Mouse (Mus musculus): ENCODE measurements around the gene Cmss1. TPM values are rescaled to one million over a fixed set of nuclear protein-coding genes. Genes with fewer than 3 reads are reported as not detected.

The Cmss1 gene
- polyA plus RNA-seq, 1 experiment from 2014 or later = 58.1 TPM

DNA sequence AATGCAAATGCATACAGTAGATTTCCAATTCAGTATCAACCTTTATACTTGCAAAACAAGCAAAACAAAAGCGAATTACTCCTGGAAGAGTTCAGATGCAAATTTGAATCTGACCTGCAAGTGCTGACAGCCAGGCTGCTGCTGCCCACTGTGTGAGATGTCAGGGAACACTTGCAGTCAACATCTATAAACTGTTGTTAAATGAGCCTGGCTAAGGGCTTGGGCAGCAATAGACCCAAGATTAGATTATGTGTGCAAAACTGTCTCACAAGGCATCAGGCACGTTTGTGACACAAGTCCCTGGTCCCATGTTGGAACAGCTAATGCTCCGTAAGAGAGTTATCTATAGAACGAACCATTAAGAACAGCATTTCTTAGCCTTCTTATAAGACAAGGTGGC lies 314.4 kb downstream of the Cmss1 start:
- Histone ChIP-seq H3K27ac (no peak overlapping the region), H3K4me3 (replicated peaks) (no peak overlapping the region), H3K27me3 (no peaks in the 10 kb centered on the region), H3K4me1 (replicated peaks) (no peaks in the 10 kb centered on the region), H3K9me3 (no peaks in the 10 kb centered on the region), H3K9ac (replicated peaks) (no peak overlapping the region), H3K36me3 (no peaks in the 10 kb centered on the region), H3K4me2 (no peak overlapping the region)
- no peak for ATAC-seq (ENCODE audit: insufficient number of reproducible peaks, insufficient read depth, low FRiP score, low TSS enrichment, low read depth)
- WGBS = 68% methylated on average over 4 of the region's 4 CpGs

- H3K27ac ChIP-seq = no peak overlapping the region
- no peak overlapping the region for H3K4me2 ChIP-seq
- no peak overlapping the region for H3K9ac ChIP-seq (replicated peaks)
- H3K4me3 ChIP-seq (replicated peaks) = no peak overlapping the region
- H3K4me1 ChIP-seq (replicated peaks) = no peaks in the 10 kb centered on the region
- ATAC-seq (ENCODE audit: insufficient number of reproducible peaks, insufficient read depth, low FRiP score, low TSS enrichment, low read depth) = no peak
- WGBS = 92% methylated on average over 5 of the region's 5 CpGs
- no peaks in the 10 kb centered on the region for H3K27me3 ChIP-seq
- no peaks in the 10 kb centered on the region for H3K9me3 ChIP-seq
- H3K36me3 ChIP-seq = no peaks in the 10 kb centered on the region
These were observed 315.0 kb downstream of the Cmss1 start for GRCm38 (mm10) chr16:57291696-57292095.

GRCm38 (mm10) chr16:57281417-57281816 lies 325.2 kb downstream of the Cmss1 start:
- 76% methylated on average over 8 of the region's 8 CpGs for WGBS
- no peak for ATAC-seq (ENCODE audit: insufficient number of reproducible peaks, insufficient read depth, low FRiP score, low TSS enrichment, low read depth)
- Histone ChIP-seq H3K9me3 (0 out of 2 replicates have a peak, but pooled peaks cover 5% of the 10 kb centered on the region), H3K27me3 (no peaks in the 10 kb centered on the region), H3K9ac (replicated peaks) (no peak overlapping the region), H3K4me2 (no peak overlapping the region), H3K4me1 (replicated peaks) (no peaks in the 10 kb centered on the region), H3K27ac (no peak overlapping the region), H3K4me3 (replicated peaks) (no peak overlapping the region), H3K36me3 (no peaks in the 10 kb centered on the region)

GRCm38 (mm10) chr16:57280221-57281217 lies 326.1 kb downstream of the Cmss1 start:
- no peaks in the 10 kb centered on the region for H3K4me1 ChIP-seq (replicated peaks)
- H3K4me3 ChIP-seq (replicated peaks) = no peak overlapping the region
- 0 out of 2 replicates have a peak, but pooled peaks cover 5% of the 10 kb centered on the region for H3K9me3 ChIP-seq
- WGBS = 90% methylated on average over 31 of the region's 31 CpGs
- no peak overlapping the region for H3K9ac ChIP-seq (replicated peaks)
- H3K36me3 ChIP-seq = no peaks in the 10 kb centered on the region
- no peak overlapping the region for H3K4me2 ChIP-seq
- H3K27ac ChIP-seq = no peak overlapping the region
- H3K27me3 ChIP-seq = no peaks in the 10 kb centered on the region
- no peak for ATAC-seq (ENCODE audit: insufficient number of reproducible peaks, insufficient read depth, low FRiP score, low TSS enrichment, low read depth)

- Histone ChIP-seq H3K4me1 (replicated peaks) (no peaks in the 10 kb centered on the region), H3K4me3 (replicated peaks) (no peak overlapping the region), H3K27me3 (no peaks in the 10 kb centered on the region), H3K9me3 (0 out of 2 replicates have a peak, but pooled peaks cover 2% of the 10 kb centered on the region), H3K27ac (no peak overlapping the region), H3K9ac (replicated peaks) (no peak overlapping the region), H3K4me2 (no peak overlapping the region), H3K36me3 (no peaks in the 10 kb centered on the region)
- no peak for ATAC-seq (ENCODE audit: insufficient number of reproducible peaks, insufficient read depth, low FRiP score, low TSS enrichment, low read depth)
- WGBS = 86% methylated on average over 12 of the region's 12 CpGs
These were observed 327.6 kb downstream of the Cmss1 start for GRCm38 (mm10) chr16:57278976-57279626.

- Histone ChIP-seq H3K9me3 (peaks cover 2% of the 10 kb centered on the region; the same call in 1 of the 2 replicates), H3K27ac (no peak overlapping the region), H3K4me1 (replicated peaks) (no peaks in the 10 kb centered on the region), H3K4me3 (replicated peaks) (no peak overlapping the region), H3K36me3 (no peaks in the 10 kb centered on the region), H3K4me2 (no peak overlapping the region), H3K27me3 (no peaks in the 10 kb centered on the region), H3K9ac (replicated peaks) (no peak overlapping the region)
- 91% methylated on average over 13 of the region's 13 CpGs for whole genome bisulfite sequencing
- no peak for ATAC-seq (ENCODE audit: insufficient number of reproducible peaks, insufficient read depth, low FRiP score, low TSS enrichment, low read depth)
These were observed 336.9 kb downstream of the Cmss1 start for GRCm38 (mm10) chr16:57269751-57270150.

- whole genome bisulfite sequencing = 84% methylated on average over 14 of the region's 14 CpGs
- H3K36me3 ChIP-seq = no peaks in the 10 kb centered on the region
- no peak overlapping the region for H3K27ac ChIP-seq
These were observed 338.4 kb downstream of the Cmss1 start for GRCm38 (mm10) chr16:57268058-57268841.

DNA sequence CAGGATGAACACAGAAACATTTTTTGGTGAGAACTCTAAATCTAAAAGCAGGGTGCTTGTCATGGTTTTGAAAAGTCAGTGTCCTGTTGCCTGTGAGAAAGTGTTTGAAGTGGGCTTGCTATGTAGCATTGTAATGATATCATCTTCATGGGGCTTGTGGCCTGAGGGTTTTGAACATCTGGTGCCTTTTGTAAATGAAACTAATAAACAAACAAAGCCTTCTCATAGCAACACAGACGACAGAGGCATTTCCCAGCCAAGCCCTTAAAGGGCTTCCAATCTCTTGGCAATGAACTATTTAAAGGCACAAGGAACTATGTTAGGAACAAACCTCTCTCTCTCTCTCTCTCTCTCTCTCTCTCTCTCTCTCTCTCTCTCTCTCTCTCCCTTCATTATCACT lies 339.6 kb downstream of the Cmss1 start:
- WGBS = 0% methylated on average over 1 of the region's 1 CpGs
- no peak overlapping the region for H3K9ac ChIP-seq (replicated peaks)
- ATAC-seq (ENCODE audit: insufficient number of reproducible peaks, insufficient read depth, low FRiP score, low TSS enrichment, low read depth) = no peak

More at GRCm38 (mm10) chr16:57268058-57268841, 338.4 kb downstream of the Cmss1 start:
- H3K4me3 ChIP-seq (replicated peaks) = no peak overlapping the region
- no peaks in the 10 kb centered on the region for H3K4me1 ChIP-seq (replicated peaks)
- no peak overlapping the region for H3K9ac ChIP-seq (replicated peaks)
- ATAC-seq (ENCODE audit: insufficient number of reproducible peaks, insufficient read depth, low FRiP score, low TSS enrichment, low read depth) = no peak
- peaks cover 11% of the 10 kb centered on the region; the same call in 1 of the 2 replicates for H3K9me3 ChIP-seq
- H3K4me2 ChIP-seq = no peak overlapping the region
- H3K27me3 ChIP-seq = no peaks in the 10 kb centered on the region

GRCm38 (mm10) chr16:57260152-57260551 lies 346.5 kb downstream of the Cmss1 start:
- Histone ChIP-seq H3K4me3 (replicated peaks) (no peak overlapping the region), H3K4me1 (replicated peaks) (no peaks in the 10 kb centered on the region), H3K9ac (replicated peaks) (no peak overlapping the region), H3K36me3 (no peaks in the 10 kb centered on the region), H3K27ac (no peak overlapping the region), H3K4me2 (no peak overlapping the region), H3K27me3 (no peaks in the 10 kb centered on the region), H3K9me3 (peaks cover 11% of the 10 kb centered on the region; the same call in 1 of the 2 replicates)
- 91% methylated on average over 10 of the region's 10 CpGs for WGBS
- ATAC-seq (ENCODE audit: insufficient number of reproducible peaks, insufficient read depth, low FRiP score, low TSS enrichment, low read depth) = no peak

More for the DNA sequence above, 339.6 kb downstream of the Cmss1 start:
- Histone ChIP-seq H3K27ac (no peak overlapping the region), H3K4me3 (replicated peaks) (no peak overlapping the region), H3K27me3 (no peaks in the 10 kb centered on the region), H3K4me2 (no peak overlapping the region), H3K9me3 (peaks cover 11% of the 10 kb centered on the region; the same call in 1 of the 2 replicates), H3K36me3 (no peaks in the 10 kb centered on the region), H3K4me1 (replicated peaks) (no peaks in the 10 kb centered on the region)

- H3K9ac ChIP-seq (replicated peaks) = no peak overlapping the region
- no peak overlapping the region for H3K27ac ChIP-seq
- ATAC-seq (ENCODE audit: insufficient number of reproducible peaks, insufficient read depth, low FRiP score, low TSS enrichment, low read depth) = no peak
- no peak overlapping the region for H3K4me2 ChIP-seq
- 90% methylated on average over 13 of the region's 13 CpGs for whole genome bisulfite sequencing
- 0 out of 2 replicates have a peak, but pooled peaks cover 7% of the 10 kb centered on the region for H3K9me3 ChIP-seq
- no peaks in the 10 kb centered on the region for H3K27me3 ChIP-seq
- H3K4me1 ChIP-seq (replicated peaks) = no peaks in the 10 kb centered on the region
- no peaks in the 10 kb centered on the region for H3K36me3 ChIP-seq
- no peak overlapping the region for H3K4me3 ChIP-seq (replicated peaks)
These were observed 347.1 kb downstream of the Cmss1 start for GRCm38 (mm10) chr16:57259356-57260083.
